In the genomic region with DNA sequence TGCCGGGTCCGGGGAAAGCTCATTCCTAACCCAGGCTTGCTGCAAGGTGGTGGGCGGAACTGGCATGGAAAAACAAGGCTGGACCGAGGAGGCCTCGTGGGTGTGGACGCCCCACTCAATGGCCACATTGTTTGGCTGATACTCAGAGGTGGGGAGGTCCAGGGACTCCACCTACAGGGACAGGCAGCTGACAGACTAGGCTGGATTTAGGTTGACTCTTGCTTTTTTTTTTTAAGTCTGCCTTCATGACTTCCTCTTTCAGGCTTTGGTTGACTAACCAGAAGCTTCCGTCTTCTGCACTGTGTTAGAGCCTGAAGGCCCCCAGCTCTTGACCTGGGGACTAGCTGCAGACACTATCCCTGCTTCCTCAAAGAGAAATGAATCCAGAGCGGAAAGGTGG, we compare ENCODE assay signal across 11 mouse cellular contexts. TPM values are rescaled to one million over a fixed set of nuclear protein-coding genes. Genes with fewer than 3 reads are reported as not detected.
DNase-seq lines count a peak whose midpoint lies in the region; ATAC-seq and TF ChIP-seq lines count a peak whose summit lies in the region.
"Had no signal": no experiment of that assay in that cellular context is flagged by ENCODE, and none has a peak within 500 bp of the region (broad histone marks: within the 10 kb centered on the region; RNA-seq: fewer than 3 reads in every experiment).

No protein-coding gene starts in this region.

- H3K4me3 ChIP-seq in bone marrow macrophage, adult 2 months (ENCODE audit: insufficient read depth, low read length), result no peak overlapping the region
- no peak overlapping the region for H3K4me3 ChIP-seq in limb, embryonic 13.5 days
- H3K4me3 ChIP-seq in small intestine, adult 2 months (ENCODE audit: low read depth, low read length), result no peak overlapping the region
- no peak overlapping the region for H3K4me3 ChIP-seq in neural tube, embryonic 15.5 days (replicated peaks)
- H3K4me3 ChIP-seq: lung, embryonic 15.5 days had no signal

- peak overlapping the region; percentile 35 for H3K27ac ChIP-seq in bone marrow macrophage, adult 2 months (ENCODE audit: insufficient read depth, low read depth, low read length)
- H3K27ac ChIP-seq in limb, embryonic 13.5 days, result peak overlapping the region; percentile 75
- H3K27ac ChIP-seq in small intestine, adult 2 months (ENCODE audit: insufficient read depth, low read depth, low read length), result peak overlapping the region; percentile 96
- no peak overlapping the region for H3K27ac ChIP-seq in neural tube, embryonic 15.5 days (replicated peaks)
- H3K27ac ChIP-seq: lung, embryonic 15.5 days had no signal

- H3K4me1 ChIP-seq in bone marrow macrophage, adult 2 months (ENCODE audit: control insufficient read depth, insufficient read depth, low read length), result peaks cover 64% of the 10 kb centered on the region
- peaks cover 32% of the 10 kb centered on the region for H3K4me1 ChIP-seq in limb, embryonic 13.5 days
- H3K4me1 ChIP-seq in small intestine, adult 2 months (ENCODE audit: control insufficient read depth, insufficient read depth, insufficient read length, low read length), result peaks cover 64% of the 10 kb centered on the region
- H3K4me1 ChIP-seq in neural tube, embryonic 15.5 days, result peaks cover 5% of the 10 kb centered on the region

- no peak for TF ChIP-seq POLR2A in bone marrow macrophage, adult 2 months (IDR thresholded peaks at IDR 0.05; ENCODE audit: borderline replicate concordance, low read depth, low read length)
- no peak for TF ChIP-seq POLR2A in small intestine, adult 2 months (IDR thresholded peaks at IDR 0.05; ENCODE audit: low read depth, low read length)

- TF ChIP-seq CTCF in bone marrow macrophage, adult 2 months (IDR thresholded peaks at IDR 0.05; ENCODE audit: low read depth, low read length), result no peak
- no peak for TF ChIP-seq CTCF in small intestine, adult 2 months (IDR thresholded peaks at IDR 0.05; ENCODE audit: extremely low read depth, insufficient read length, insufficient replicate concordance, low read depth, low read length)

- peak; percentile 31 for DNase-seq in ovary, adult 18-20 months (ENCODE audit: low spot score)
- DNase-seq in ovary, postnatal 10 days (ENCODE audit: low spot score), result no peak
- DNase-seq in neural tube, embryonic 10.5 days (ENCODE audit: extremely low spot score, low spot score), result no peak
- no peak for DNase-seq in layer of hippocampus, adult 9-10 months (ENCODE audit: low spot score)
- DNase-seq: thymus, postnatal 25 days had no signal

- no peak overlapping the region for H3K4me2 ChIP-seq in limb, embryonic 13.5 days (replicated peaks)
- no peak overlapping the region for H3K4me2 ChIP-seq in neural tube, embryonic 15.5 days
- H3K4me2 ChIP-seq: lung, embryonic 15.5 days had no signal

- H3K36me3 ChIP-seq in limb, embryonic 13.5 days, result no peaks in the 10 kb centered on the region
- H3K36me3 ChIP-seq in small intestine, adult 2 months (ENCODE audit: control insufficient read depth, insufficient read depth, low read length), result no peaks in the 10 kb centered on the region
- no peaks in the 10 kb centered on the region for H3K36me3 ChIP-seq in neural tube, embryonic 15.5 days
- H3K36me3 ChIP-seq: lung, embryonic 15.5 days had no signal

- H3K9me3 ChIP-seq in limb, embryonic 13.5 days, result 0 out of 2 replicates have a peak, but pooled peaks cover 5% of the 10 kb centered on the region
- no peaks in the 10 kb centered on the region for H3K9me3 ChIP-seq in neural tube, embryonic 15.5 days (replicated peaks)
- H3K9me3 ChIP-seq: lung, embryonic 15.5 days had no signal

- H3K27me3 ChIP-seq in limb, embryonic 13.5 days, result no peaks in the 10 kb centered on the region
- no peaks in the 10 kb centered on the region for H3K27me3 ChIP-seq in small intestine, adult 2 months (ENCODE audit: control insufficient read depth, insufficient read depth, low read length)
- no peaks in the 10 kb centered on the region for H3K27me3 ChIP-seq in neural tube, embryonic 15.5 days (replicated peaks)
- H3K27me3 ChIP-seq: lung, embryonic 15.5 days had no signal

- H3K9ac ChIP-seq in limb, embryonic 13.5 days, result no peak overlapping the region
- H3K9ac ChIP-seq in neural tube, embryonic 15.5 days (replicated peaks), result no peak overlapping the region
- H3K9ac ChIP-seq: lung, embryonic 15.5 days had no signal

- 58% methylated on average over 8 of the region's 8 CpGs for WGBS in limb, embryonic 13.5 days
- WGBS in small intestine, adult 2 months, result 33% methylated on average over 8 of the region's 8 CpGs
- 43% methylated on average over 8 of the region's 8 CpGs for WGBS in neural tube, embryonic 15.5 days

- no peak for ATAC-seq in limb, embryonic 13.5 days (ENCODE audit: low FRiP score, low read depth)
- no peak for ATAC-seq in neural tube, embryonic 15.5 days (ENCODE audit: low FRiP score)

RNA-seq across cellular contexts. Expression of gene Stk10, which starts 32.0 kb away (rescaled TPM):
- 27.6 and 32.9 TPM in 2 replicates for polyA plus RNA-seq in bone marrow macrophage, adult 2 months (2012; ENCODE audit: insufficient read depth, insufficient read length, missing spikeins)
- 2.6 and 3.1 TPM in 2 replicates for polyA plus RNA-seq in limb, embryonic 13.5 days (2015; fragmentation: Nextera tagmentation; extraction: Ambion mirVana)
- polyA plus RNA-seq in small intestine, adult 2 months (2012; rRNA removed), result 12.7 and 49.4 TPM in 2 replicates
- 2.3 and 3.9 TPM in 2 replicates for polyA plus RNA-seq in neural tube, embryonic 15.5 days (2015; fragmentation: Nextera tagmentation; extraction: Ambion mirVana)

RNA-seq across cellular contexts. Expression of gene Efcab9, which starts 33.2 kb away (rescaled TPM):
- polyA plus RNA-seq in bone marrow macrophage, adult 2 months (2012; ENCODE audit: insufficient read depth, insufficient read length, missing spikeins), result not detected in 2 replicates
- polyA plus RNA-seq in limb, embryonic 13.5 days (2015; fragmentation: Nextera tagmentation; extraction: Ambion mirVana), result 0.45 TPM in 1 of 2 replicates, not detected in the other
- polyA plus RNA-seq in small intestine, adult 2 months (2012; rRNA removed), result not detected in 2 replicates
- polyA plus RNA-seq in neural tube, embryonic 15.5 days (2015; fragmentation: Nextera tagmentation; extraction: Ambion mirVana), result 0.63 TPM in 1 of 2 replicates, not detected in the other
- polyA plus RNA-seq: brain, embryonic 14.5 days had no signal
